Mouse (Mus musculus) spleen, embryonic (tissue): ENCODE measurements at regions not wholly inside any gene's neighbourhood (a gene's known extent, or its start where the extent isn't known, plus 50 kb on each side); places are given as distances from the start of the nearest gene placed in this dataset.

ENCODE experiments used
- CTCF ChIA-PET: fragments of 350-600 bp; sonication (Branson Sonifier 250); formaldehyde crosslinking; loops from one replicate; lab custom pipeline; 2022; lab: Charles Lee

- CTCF ChIA-PET = interaction anchor here (0.7 kb wide), 1 partner anchor 646 kb away, joined by 5 read pairs; no protein-coding TSS in a partner anchor
These were observed 96.1 kb upstream of the Snap25 start for GRCm38 (mm10) chr2:136617138-136617537.

GRCm38 (mm10) chr2:136618114-136618513 is 95.1 kb upstream of the Snap25 start:
- CTCF ChIA-PET = no interaction called here

- CTCF ChIA-PET = no interaction called here
These were observed 92.9 kb upstream of the Snap25 start for GRCm38 (mm10) chr2:136620309-136620708.

GRCm38 (mm10) chr2:136620969-136621368 is 92.3 kb upstream of the Snap25 start:
- CTCF ChIA-PET = no interaction called here

- CTCF ChIA-PET = no interaction called here
These were observed 89.3 kb upstream of the Snap25 start for GRCm38 (mm10) chr2:136623808-136624489.

- CTCF ChIA-PET = no interaction called here
These were observed 88.8 kb upstream of the Snap25 start for GRCm38 (mm10) chr2:136624490-136624850.

- CTCF ChIA-PET = no interaction called here
These were observed 66.3 kb upstream of the Snap25 start for GRCm38 (mm10) chr2:136646917-136647316.

- CTCF ChIA-PET = interaction anchor here (0.6 kb wide), 1 partner anchor 519 kb away, joined by 4 read pairs; no protein-coding TSS in a partner anchor
These were observed 64.6 kb upstream of the Snap25 start for GRCm38 (mm10) chr2:136648606-136649005.

- CTCF ChIA-PET = no interaction called here
These were observed 62.5 kb upstream of the Snap25 start for GRCm38 (mm10) chr2:136650721-136651120.

- CTCF ChIA-PET = no interaction called here
These were observed 60.8 kb upstream of the Snap25 start for GRCm38 (mm10) chr2:136652206-136653003.
